Mouse (Mus musculus) C2C12 (cell line): ENCODE measurements around the gene Golim4.

Experiments
- CTCF ChIP-seq: IDR thresholded peaks from one replicate; pipeline ENCODE4 v1.5.1; 2011; ENCODE audit not compliant: control insufficient read depth, insufficient read depth, insufficient read length
- MYOG ChIP-seq: IDR thresholded peaks from one replicate; pipeline ENCODE4 v1.6.1; 2011; ENCODE audit not compliant: control insufficient read depth, insufficient read length; ENCODE audit errors: extremely low read depth
- USF1 ChIP-seq: IDR thresholded peaks from one replicate; pipeline ENCODE4 v1.6.1; 2011; ENCODE audit warnings: low read depth, mild to moderate bottlenecking, control low read depth, moderate library complexity

DNA sequence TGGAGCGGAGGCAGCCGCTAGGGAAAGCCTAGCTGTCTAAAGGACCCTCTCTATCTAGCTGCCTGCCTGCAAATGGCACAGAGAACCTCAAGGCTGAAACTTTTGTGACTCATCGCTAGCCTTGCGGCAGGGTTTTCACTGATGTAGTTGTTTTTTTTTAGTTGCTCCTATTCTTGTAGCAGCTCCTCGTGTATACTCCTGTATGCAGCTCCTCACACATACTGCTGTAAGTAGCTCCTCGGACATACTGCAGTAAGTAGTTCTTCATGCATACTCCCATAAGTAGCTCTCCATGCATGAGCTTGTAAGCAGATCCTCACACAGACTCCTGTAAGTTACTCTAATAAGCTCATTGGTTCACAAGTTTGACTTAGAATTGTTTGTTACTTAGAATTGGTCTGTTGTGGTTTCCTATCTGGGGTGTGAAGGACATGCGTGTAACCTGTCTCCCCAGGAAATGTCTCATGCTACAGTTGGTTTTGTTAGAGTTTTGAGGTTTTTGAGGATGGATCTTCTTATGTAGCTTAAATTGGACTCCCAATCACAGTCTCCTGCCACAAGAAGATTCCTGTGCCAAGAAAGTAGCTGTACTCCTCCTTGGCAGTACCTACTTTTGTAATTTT, 26.7 kb downstream of the Golim4 start:
- TF ChIP-seq CTCF: no peak
- no peak for TF ChIP-seq USF1
- TF ChIP-seq MYOG: no peak
